Mouse (Mus musculus) mammary gland, adult 2 months (tissue): Measurements from ENCODE around the gene Cse1l. TPM values are rescaled to one million over a fixed set of nuclear protein-coding genes. Genes with fewer than 3 reads are reported as not detected.

Experiments
- polyA plus RNA-seq: library from polyadenylated mRNA; depleted of rRNA; stranded (reverse); fragments of >200 nt; gene quantifications from 2 replicates; pipeline ENCODE4 v1.2.3, GENCODE M21; 2012; ENCODE audit warnings: low replicate concordance; rRNA removed

Gene Cse1l
- 10.2 and 24.1 TPM in 2 replicates for polyA plus RNA-seq

GRCm38 (mm10) chr2:166905711-166906522 is at the start of gene Cse1l:
Gene Cse1l (plus strand): TSS chr2:166906040.

Other genes with a start within 250 kb of the Cse1l start
- 53.2 and 119 TPM in 2 replicates for gene Prex1, start 192.2 kb upstream of the Cse1l start, polyA plus RNA-seq
- gene Trp53rkb, start 113.5 kb upstream of the Cse1l start, polyA plus RNA-seq, result 3.0 and 5.1 TPM in 2 replicates
- 12.2 and 13.3 TPM in 2 replicates for gene Arfgef2, start 100.5 kb upstream of the Cse1l start, polyA plus RNA-seq
- 17.3 and 33.2 TPM in 2 replicates for gene Stau1, start 90.3 kb downstream of the Cse1l start, polyA plus RNA-seq
- 22.9 and 36.0 TPM in 2 replicates for gene Ddx27, start 109.2 kb downstream of the Cse1l start, polyA plus RNA-seq
- 45.7 and 52.9 TPM in 2 replicates for gene Znfx1, start 157.0 kb downstream of the Cse1l start, polyA plus RNA-seq